Mouse (Mus musculus) limb, embryonic 15.5 days (tissue): ENCODE data around the gene Fbxo21. TPM values are rescaled to one million over a fixed set of nuclear protein-coding genes. Genes with fewer than 3 reads are reported as not detected.
A peak's percentile ranks its signal among the peaks of the same experiment; 100 is the strongest.

Experiments used
- ATAC-seq: fragments of 200-750 bp; cut with Nextera tagmentation; 2 replicates; pipeline ENCODE4 v1.8.0; 2017; ENCODE audit warnings: low read depth, moderate TSS enrichment; ENCODE audit not compliant: insufficient number of reproducible peaks, low FRiP score, low TSS enrichment
- H3K27ac ChIP-seq: fragments of 300-500 bp; sonication (generic); 2 replicates; pipeline ENCODE4 v1.5.1; 2015; ENCODE audit warnings: moderate library complexity, mild to moderate bottlenecking, inconsistent platforms
- H3K27me3 ChIP-seq: fragments of 300-500 bp; sonication (generic); 2 replicates; pipeline ENCODE4 v1.6.1; 2015; ENCODE audit warnings: inconsistent platforms
- H3K36me3 ChIP-seq: fragments of 300-500 bp; sonication (generic); 2 replicates; pipeline ENCODE4 v1.6.1; 2015; ENCODE audit warnings: inconsistent platforms
- H3K4me1 ChIP-seq: fragments of 300-500 bp; sonication (generic); 2 replicates; pipeline ENCODE4 v1.6.1; 2015; ENCODE audit warnings: inconsistent platforms
- H3K4me2 ChIP-seq: fragments of 300-500 bp; sonication (generic); 2 replicates; pipeline ENCODE4 v1.6.1; 2015; ENCODE audit warnings: mild to moderate bottlenecking, inconsistent platforms
- H3K4me3 ChIP-seq: fragments of 300-500 bp; sonication (generic); 2 replicates; pipeline ENCODE4 v1.5.1; 2015; ENCODE audit warnings: mild to moderate bottlenecking, inconsistent platforms
- H3K9ac ChIP-seq: fragments of 300-500 bp; sonication (generic); 2 replicates; pipeline ENCODE4 v1.6.1; 2015; ENCODE audit warnings: inconsistent platforms
- H3K9me3 ChIP-seq: fragments of 300-500 bp; sonication (generic); 2 replicates; pipeline ENCODE4 v1.6.1; 2016; ENCODE audit warnings: inconsistent platforms
- WGBS: fragments of 180-500 bp; shearing (Covaris S2); methylation state at CpG from one replicate; pipeline ENCODE4 v1.1.7; 2015; 5-methylcytosine and 5-hydroxymethylcytosine counted together
- polyA plus RNA-seq: library from polyadenylated mRNA; unstranded; fragments of >200 nt; fragmentation: Nextera tagmentation; extraction: Ambion mirVana; gene quantifications from 2 replicates; pipeline ENCODE4 v1.2.1, GENCODE M21; 2015

The Fbxo21 gene
- polyA plus RNA-seq, 1 experiment from 2014 or later = 49.2 TPM

DNA sequence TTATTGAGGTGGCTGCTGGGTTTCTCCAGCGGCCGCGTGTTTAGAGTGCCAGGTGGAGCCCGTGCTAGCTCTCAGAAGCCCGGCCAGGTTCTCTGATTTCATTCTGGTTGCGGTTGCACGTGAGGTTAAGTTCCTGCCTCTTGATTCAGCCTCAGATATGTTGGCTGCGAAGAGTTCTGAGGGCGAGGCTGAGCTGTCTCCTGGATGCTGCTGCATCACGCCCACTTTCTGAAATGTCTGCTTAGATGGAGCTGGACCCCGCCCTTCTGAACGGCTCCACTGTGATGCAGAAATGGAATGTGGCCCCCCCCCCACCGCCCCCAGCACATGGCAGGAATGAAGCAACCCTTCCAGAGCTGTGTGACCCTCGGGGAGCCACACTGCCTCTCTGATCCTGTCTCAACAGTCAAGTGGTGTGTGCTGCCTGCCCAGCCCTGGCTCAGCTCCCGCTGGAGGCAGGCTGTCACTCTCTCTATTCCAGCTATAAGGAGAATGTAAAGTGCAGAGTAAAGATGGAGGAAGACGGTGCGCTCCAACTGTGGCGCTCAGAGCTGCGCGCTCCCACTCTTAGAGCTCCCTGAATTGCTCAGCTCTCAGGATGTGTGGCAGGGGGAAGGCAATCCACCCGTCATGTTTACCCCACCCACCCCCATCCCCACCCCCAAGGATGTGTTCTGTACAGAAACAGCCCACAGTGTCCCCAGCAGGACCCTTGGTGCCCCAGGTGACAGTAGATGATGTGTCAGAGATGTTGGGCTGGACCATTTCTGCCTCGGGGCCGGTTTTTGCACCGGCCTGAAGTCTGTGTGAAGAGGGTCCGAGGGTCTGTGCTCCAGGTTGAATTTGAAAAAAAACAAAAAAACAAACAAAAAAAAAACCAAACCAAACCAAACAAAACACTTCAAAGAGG is 60.6 kb downstream of the Fbxo21 start:
- WGBS = 29% methylated on average over 25 of the region's 25 CpGs
- H3K27me3 ChIP-seq = 0 out of 2 replicates have a peak, but pooled peaks cover 5% of the 10 kb centered on the region
- H3K36me3 ChIP-seq = no peaks in the 10 kb centered on the region
- no peaks in the 10 kb centered on the region for H3K9me3 ChIP-seq
- H3K27ac ChIP-seq = no peak overlapping the region
- peaks cover 12% of the 10 kb centered on the region for H3K4me1 ChIP-seq
- H3K4me3 ChIP-seq = no peak overlapping the region
- 0 out of 2 replicates have a peak overlapping the region, but pooled peaks have one; percentile 12 for H3K4me2 ChIP-seq
- no peak for ATAC-seq
- H3K9ac ChIP-seq = no peak overlapping the region

DNA sequence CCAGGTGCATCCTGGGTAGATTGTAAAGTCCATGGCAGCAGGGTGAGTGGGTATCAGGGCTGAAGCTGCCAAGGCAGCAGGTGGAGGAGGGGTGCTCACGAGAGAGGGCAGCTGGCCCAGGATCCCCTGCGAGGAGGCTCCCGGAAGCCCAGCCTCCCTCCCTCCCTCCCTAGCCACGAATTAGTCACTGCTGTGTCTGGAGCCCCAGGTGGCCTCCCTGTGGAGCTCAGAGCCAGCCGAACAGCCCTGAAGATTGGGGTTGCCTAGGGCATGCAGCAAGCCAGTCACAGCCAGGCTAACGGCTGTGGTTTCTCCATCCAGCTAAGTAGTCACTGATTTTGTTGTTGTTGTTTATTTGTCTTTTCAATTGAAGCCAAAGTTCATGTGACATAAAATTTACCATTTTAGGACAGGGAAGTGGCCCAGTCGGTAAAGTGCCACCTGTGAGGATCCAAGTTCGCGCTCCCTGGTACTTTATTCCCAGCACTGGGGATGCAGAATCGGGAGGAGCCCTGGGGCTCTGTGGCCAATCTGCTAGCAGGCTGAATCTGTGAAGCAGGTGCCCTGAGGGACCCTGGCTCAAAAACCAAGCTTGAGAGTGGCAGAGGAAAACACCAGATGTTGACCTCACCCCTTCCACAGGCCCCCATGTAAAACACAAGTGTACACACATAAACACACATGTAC is 61.4 kb downstream of the Fbxo21 start:
- no peak overlapping the region for H3K9ac ChIP-seq

DNA sequence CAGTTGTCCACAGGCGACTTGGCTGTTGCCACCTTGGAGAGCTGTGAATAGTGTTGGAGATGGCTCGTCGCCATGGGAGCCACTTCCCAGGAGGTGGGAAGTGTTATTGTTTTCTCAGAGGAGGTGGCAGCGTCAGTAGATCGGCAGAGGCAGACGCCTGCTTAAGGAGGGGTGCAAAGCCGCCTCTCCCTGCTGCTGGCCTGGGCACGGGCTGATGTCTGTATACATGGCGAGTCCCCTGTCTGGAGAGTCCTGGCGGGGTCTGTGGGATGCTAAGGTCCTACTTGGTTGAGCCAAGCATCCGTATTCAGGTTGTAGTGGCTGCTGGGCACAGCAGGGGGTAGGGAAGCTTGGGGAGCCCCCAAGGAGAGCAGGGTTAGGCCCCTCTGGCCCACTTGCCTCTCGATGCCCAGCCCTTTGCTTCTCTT is 62.7 kb downstream of the Fbxo21 start:
- H3K4me3 ChIP-seq = no peak overlapping the region
- no peaks in the 10 kb centered on the region for H3K9me3 ChIP-seq
- H3K9ac ChIP-seq = no peak overlapping the region
- no peaks in the 10 kb centered on the region for H3K36me3 ChIP-seq
- H3K4me1 ChIP-seq = peaks cover 12% of the 10 kb centered on the region
- H3K27ac ChIP-seq = no peak overlapping the region
- WGBS = 38% methylated on average over 12 of the region's 12 CpGs
- H3K4me2 ChIP-seq = no peak overlapping the region
- 0 out of 2 replicates have a peak, but pooled peaks cover 5% of the 10 kb centered on the region for H3K27me3 ChIP-seq
- ATAC-seq = no peak

More for the DNA sequence above, 61.4 kb downstream of the Fbxo21 start:
- Histone ChIP-seq H3K9me3 (no peaks in the 10 kb centered on the region), H3K27ac (no peak overlapping the region), H3K4me2 (no peak overlapping the region), H3K27me3 (0 out of 2 replicates have a peak, but pooled peaks cover 5% of the 10 kb centered on the region), H3K36me3 (no peaks in the 10 kb centered on the region), H3K4me3 (no peak overlapping the region), H3K4me1 (peaks cover 12% of the 10 kb centered on the region)
- no peak for ATAC-seq
- 12% methylated on average over 9 of the region's 10 CpGs for WGBS

DNA sequence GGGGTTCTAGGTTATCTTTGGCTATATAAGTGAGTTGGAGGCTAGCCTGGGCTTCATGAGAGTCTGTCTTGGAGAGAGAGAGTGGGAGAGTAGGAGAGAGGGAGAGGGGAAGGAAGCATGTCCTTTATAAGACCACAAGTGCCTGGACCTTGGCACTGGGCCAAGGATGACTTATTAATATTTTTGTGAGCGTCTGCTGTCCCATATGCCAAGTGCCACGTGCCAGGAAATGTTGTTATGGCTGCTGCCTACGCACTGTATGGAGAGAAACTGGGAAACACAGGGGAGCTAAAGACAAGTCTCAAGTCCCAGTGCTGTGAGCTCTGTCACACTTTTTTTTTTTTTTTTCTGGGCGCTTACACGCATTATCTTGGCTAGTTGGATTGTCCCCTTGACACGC is 66.1 kb downstream of the Fbxo21 start:
- Histone ChIP-seq H3K27ac (no peak overlapping the region), H3K9ac (no peak overlapping the region), H3K4me1 (peaks cover 5% of the 10 kb centered on the region), H3K4me2 (no peak overlapping the region), H3K4me3 (no peak overlapping the region), H3K36me3 (no peaks in the 10 kb centered on the region), H3K9me3 (no peaks in the 10 kb centered on the region), H3K27me3 (0 out of 2 replicates have a peak, but pooled peaks cover 5% of the 10 kb centered on the region)
- ATAC-seq = no peak
- WGBS = 79% methylated on average over 6 of the region's 6 CpGs

DNA sequence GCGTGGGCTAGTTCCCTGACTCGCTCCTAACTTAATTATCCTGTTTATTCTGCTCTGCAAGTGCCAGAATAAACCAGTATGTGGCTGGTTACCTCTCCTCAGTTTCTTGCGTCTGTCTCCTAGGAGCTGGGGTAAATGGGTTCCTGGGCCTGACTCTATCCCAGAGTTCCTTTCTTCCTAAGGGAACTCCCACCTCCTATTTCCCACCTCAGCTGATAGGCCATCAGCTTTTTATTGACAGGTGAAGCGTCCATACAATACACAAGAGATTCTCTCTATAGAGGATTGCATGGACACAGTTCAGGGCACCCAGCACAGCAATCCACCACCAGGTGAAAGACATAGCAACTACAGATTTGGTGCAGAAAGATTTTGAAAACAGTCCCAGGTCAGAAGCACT is 67.2 kb downstream of the Fbxo21 start:
- Histone ChIP-seq H3K4me1 (no peaks in the 10 kb centered on the region), H3K9me3 (no peaks in the 10 kb centered on the region), H3K27me3 (0 out of 2 replicates have a peak, but pooled peaks cover 5% of the 10 kb centered on the region), H3K4me3 (no peak overlapping the region), H3K4me2 (no peak overlapping the region), H3K36me3 (no peaks in the 10 kb centered on the region), H3K27ac (no peak overlapping the region), H3K9ac (no peak overlapping the region)
- no peak for ATAC-seq
- WGBS = 80% methylated on average over 4 of the region's 4 CpGs

DNA sequence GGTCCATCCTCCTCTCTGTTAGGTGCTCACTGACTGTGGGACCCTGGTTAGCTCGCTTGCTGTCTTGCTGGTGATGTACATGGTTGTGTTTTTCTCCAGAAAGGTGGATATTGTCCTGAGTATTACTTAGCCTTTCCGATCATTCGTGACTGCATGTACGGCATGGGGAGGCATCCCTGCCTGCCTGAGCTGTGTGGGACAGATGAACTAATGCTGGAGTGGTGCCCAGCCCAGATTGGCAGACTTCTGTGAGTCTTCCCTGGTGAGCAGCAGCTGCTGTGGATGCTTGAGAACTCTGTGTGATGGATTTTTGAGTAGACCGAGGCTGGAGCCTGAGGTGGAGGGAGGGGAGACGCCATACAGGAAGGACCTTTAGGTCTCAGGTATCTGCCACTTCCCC is 68.4 kb downstream of the Fbxo21 start:
- no peak for ATAC-seq
- no peak overlapping the region for H3K9ac ChIP-seq
- H3K4me1 ChIP-seq = no peaks in the 10 kb centered on the region
- H3K36me3 ChIP-seq = no peaks in the 10 kb centered on the region
- H3K27ac ChIP-seq = no peak overlapping the region
- H3K4me3 ChIP-seq = no peak overlapping the region
- 81% methylated on average over 6 of the region's 6 CpGs for WGBS
- no peaks in the 10 kb centered on the region for H3K9me3 ChIP-seq
- H3K27me3 ChIP-seq = no peaks in the 10 kb centered on the region
- no peak overlapping the region for H3K4me2 ChIP-seq

DNA sequence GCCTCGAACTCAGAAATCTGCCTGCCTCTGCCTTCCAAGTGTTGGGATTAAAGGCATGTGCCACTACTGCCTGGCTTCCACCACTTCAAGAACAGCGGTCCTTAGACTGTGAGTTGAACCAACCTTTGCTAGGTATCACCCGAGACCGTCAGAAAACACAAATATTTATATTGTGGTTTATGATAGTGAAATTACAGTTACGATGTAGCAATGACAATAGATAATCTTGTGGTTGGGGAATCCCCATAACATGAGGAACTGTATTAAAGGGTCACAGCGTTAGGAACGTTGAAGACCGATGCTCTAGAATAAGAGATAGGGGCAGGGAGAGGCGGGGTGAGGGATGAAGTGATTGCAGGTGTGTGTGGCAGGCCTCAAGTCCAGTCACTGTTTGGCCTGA is 68.9 kb downstream of the Fbxo21 start:
- no peak overlapping the region for H3K4me2 ChIP-seq
- H3K9ac ChIP-seq = no peak overlapping the region
- no peaks in the 10 kb centered on the region for H3K9me3 ChIP-seq
- ATAC-seq = no peak
- H3K27me3 ChIP-seq = no peaks in the 10 kb centered on the region
- 89% methylated on average over 9 of the region's 9 CpGs for WGBS
- no peaks in the 10 kb centered on the region for H3K4me1 ChIP-seq
- no peak overlapping the region for H3K4me3 ChIP-seq
- H3K27ac ChIP-seq = no peak overlapping the region
- H3K36me3 ChIP-seq = no peaks in the 10 kb centered on the region

DNA sequence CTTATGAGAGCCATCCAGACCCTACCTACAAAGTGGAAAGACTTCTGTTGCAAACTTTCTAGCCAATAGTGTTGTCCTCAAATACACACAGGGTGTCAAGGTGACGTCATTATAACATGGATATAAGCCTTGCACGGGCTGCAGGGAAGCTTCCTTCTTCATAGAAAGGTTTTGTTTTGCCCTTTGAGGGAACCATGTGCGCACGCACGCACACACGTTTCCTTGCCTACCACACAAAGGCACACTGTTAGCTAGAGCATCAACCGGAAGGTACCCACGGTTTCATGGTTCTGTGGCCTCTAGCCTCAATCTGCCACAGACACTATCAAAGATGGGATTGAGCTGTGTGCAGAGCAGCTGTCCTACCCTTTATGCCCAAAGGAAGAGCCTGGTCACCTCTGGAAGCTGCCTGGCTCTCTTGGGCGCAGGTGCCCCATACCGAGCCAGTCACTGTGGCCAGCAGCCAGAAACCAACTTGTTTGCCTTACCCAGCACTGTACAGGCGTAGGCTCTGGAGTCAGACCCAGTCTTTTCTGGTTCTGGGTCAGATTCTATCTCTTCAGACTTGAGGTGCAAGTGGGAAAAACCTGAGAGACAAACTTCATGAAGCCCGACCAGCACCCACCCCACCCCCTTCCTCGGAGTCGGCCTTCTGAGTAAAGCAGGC is 70.7 kb downstream of the Fbxo21 start:
- no peaks in the 10 kb centered on the region for H3K4me1 ChIP-seq
- no peaks in the 10 kb centered on the region for H3K9me3 ChIP-seq
- 87% methylated on average over 14 of the region's 14 CpGs for WGBS
- no peak for ATAC-seq
- H3K27ac ChIP-seq = no peak overlapping the region
- no peak overlapping the region for H3K4me2 ChIP-seq
- H3K4me3 ChIP-seq = no peak overlapping the region
- H3K9ac ChIP-seq = no peak overlapping the region
- no peaks in the 10 kb centered on the region for H3K36me3 ChIP-seq
- no peaks in the 10 kb centered on the region for H3K27me3 ChIP-seq

DNA sequence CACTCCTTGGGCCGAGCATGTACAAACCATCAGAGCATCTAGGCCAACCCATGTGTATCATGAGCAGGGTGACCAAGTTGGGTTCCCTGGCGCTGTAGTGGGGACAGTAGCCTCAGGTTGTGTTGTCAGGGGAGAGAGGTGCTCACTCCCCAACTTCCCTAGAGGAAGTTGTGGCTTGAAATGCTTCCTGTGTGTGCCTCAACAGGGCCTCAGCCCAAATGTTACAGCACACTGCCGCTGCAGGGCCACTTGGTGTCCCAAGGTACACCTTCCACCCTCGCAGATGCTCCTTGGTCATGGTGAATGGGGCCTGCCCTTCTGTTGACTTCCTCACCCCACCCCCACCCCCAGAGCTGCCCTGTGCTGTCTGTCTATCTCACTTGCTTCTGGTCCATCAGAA is 71.9 kb downstream of the Fbxo21 start:
- Histone ChIP-seq H3K27ac (no peak overlapping the region), H3K4me2 (no peak overlapping the region), H3K4me3 (no peak overlapping the region), H3K4me1 (no peaks in the 10 kb centered on the region), H3K9ac (no peak overlapping the region), H3K36me3 (no peaks in the 10 kb centered on the region), H3K9me3 (no peaks in the 10 kb centered on the region), H3K27me3 (no peaks in the 10 kb centered on the region)
- no peak for ATAC-seq
- 74% methylated on average over 4 of the region's 4 CpGs for WGBS

DNA sequence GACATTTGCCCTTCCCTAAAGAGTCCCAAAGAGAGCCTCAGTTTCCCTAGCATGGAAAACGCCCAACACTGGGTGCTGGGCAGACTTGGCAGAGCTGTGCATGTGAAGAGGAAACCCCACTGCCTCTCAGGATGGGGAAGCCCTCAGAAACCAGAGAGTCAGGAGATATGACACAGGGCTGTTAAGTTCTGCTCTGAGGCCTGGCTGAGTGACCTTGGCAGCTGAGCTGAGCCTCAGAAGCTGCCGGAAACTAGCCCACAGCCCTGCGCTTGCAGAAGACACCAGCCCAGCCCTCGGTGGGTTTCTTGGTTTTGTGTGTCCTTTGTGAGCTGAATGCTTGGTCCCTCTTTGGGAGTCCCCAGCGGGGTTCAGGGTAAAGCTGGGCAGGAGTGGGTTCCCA is 72.4 kb downstream of the Fbxo21 start:
- Histone ChIP-seq H3K4me3 (no peak overlapping the region), H3K36me3 (no peaks in the 10 kb centered on the region), H3K9ac (no peak overlapping the region), H3K4me1 (no peaks in the 10 kb centered on the region), H3K27me3 (no peaks in the 10 kb centered on the region), H3K4me2 (no peak overlapping the region), H3K9me3 (no peaks in the 10 kb centered on the region), H3K27ac (no peak overlapping the region)
- 81% methylated on average over 5 of the region's 5 CpGs for WGBS
- ATAC-seq = no peak

DNA sequence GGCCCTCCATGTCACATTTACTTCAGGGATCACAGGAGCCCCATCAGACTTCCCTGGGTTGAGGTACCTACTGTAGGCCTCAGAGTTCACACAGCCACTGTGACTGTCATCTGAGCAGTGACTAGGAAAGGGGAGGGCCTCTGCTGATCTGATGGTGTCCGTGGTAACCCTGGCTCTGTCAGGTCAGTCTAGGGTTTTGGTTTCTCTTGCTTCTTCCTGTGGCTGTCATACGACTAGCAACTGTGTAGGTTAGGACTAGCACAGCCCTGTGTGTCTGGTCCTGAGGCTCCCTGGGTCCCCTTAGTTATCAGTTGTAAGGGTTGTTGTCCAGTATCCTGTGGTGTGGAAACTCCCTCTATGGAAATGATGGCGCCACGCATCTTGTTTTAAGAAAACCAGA is 74.2 kb downstream of the Fbxo21 start:
- no peak for ATAC-seq
- H3K4me3 ChIP-seq = no peak overlapping the region
- WGBS = 72% methylated on average over 4 of the region's 4 CpGs
- no peaks in the 10 kb centered on the region for H3K36me3 ChIP-seq
- H3K27me3 ChIP-seq = no peaks in the 10 kb centered on the region
- H3K4me1 ChIP-seq = no peaks in the 10 kb centered on the region
- no peaks in the 10 kb centered on the region for H3K9me3 ChIP-seq
- H3K4me2 ChIP-seq = no peak overlapping the region
- H3K9ac ChIP-seq = no peak overlapping the region
- no peak overlapping the region for H3K27ac ChIP-seq
